Mouse (Mus musculus) lung, embryonic 15.5 days (tissue): ENCODE results near the gene Gtpbp8. TPM values are rescaled to one million over a fixed set of nuclear protein-coding genes. Genes with fewer than 3 reads are reported as not detected.

Experiments
- ATAC-seq: fragments of 200-750 bp; cut with Nextera tagmentation; 2 replicates; pipeline ENCODE4 v1.8.0; 2017; ENCODE audit warnings: moderate number of reproducible peaks, borderline replicate concordance; ENCODE audit not compliant: low FRiP score, low TSS enrichment; ENCODE audit errors: extremely low read depth
- H3K27ac ChIP-seq: fragments of 300-500 bp; sonication (generic); 2 replicates; pipeline ENCODE4 v1.5.1; 2015; ENCODE audit warnings: moderate library complexity, mild to moderate bottlenecking, inconsistent platforms
- H3K27me3 ChIP-seq: fragments of 300-500 bp; sonication (generic); 2 replicates; pipeline ENCODE4 v1.6.1; 2015; ENCODE audit warnings: inconsistent platforms
- H3K36me3 ChIP-seq: fragments of 300-500 bp; sonication (generic); 2 replicates; pipeline ENCODE4 v1.6.1; 2015; ENCODE audit warnings: inconsistent platforms
- H3K4me1 ChIP-seq: fragments of 300-500 bp; sonication (generic); 2 replicates; pipeline ENCODE4 v1.6.1; 2015; ENCODE audit warnings: inconsistent platforms
- H3K4me2 ChIP-seq: fragments of 300-500 bp; sonication (generic); 2 replicates; pipeline ENCODE4 v1.6.1; 2015; ENCODE audit warnings: inconsistent platforms, mild to moderate bottlenecking, moderate library complexity
- H3K4me3 ChIP-seq: fragments of 300-500 bp; sonication (generic); 2 replicates; pipeline ENCODE4 v1.5.1; 2015; ENCODE audit warnings: mild to moderate bottlenecking, inconsistent platforms
- H3K9ac ChIP-seq: fragments of 300-500 bp; sonication (generic); 2 replicates; pipeline ENCODE4 v1.6.1; 2015; ENCODE audit warnings: inconsistent platforms
- H3K9me3 ChIP-seq: fragments of 300-500 bp; sonication (generic); 2 replicates; pipeline ENCODE4 v1.6.1; 2016; ENCODE audit warnings: inconsistent platforms
- WGBS: fragments of 180-500 bp; shearing (Covaris S2); methylation state at CpG from one replicate; pipeline ENCODE4 v1.1.7; 2015; 5-methylcytosine and 5-hydroxymethylcytosine counted together
- polyA plus RNA-seq: library from polyadenylated mRNA; unstranded; fragments of >200 nt; fragmentation: Nextera tagmentation; extraction: Ambion mirVana; gene quantifications from 2 replicates; pipeline ENCODE4 v1.2.1, GENCODE M21; 2015

The Gtpbp8 gene
- polyA plus RNA-seq, 1 experiment from 2014 or later = 31.3 TPM

DNA sequence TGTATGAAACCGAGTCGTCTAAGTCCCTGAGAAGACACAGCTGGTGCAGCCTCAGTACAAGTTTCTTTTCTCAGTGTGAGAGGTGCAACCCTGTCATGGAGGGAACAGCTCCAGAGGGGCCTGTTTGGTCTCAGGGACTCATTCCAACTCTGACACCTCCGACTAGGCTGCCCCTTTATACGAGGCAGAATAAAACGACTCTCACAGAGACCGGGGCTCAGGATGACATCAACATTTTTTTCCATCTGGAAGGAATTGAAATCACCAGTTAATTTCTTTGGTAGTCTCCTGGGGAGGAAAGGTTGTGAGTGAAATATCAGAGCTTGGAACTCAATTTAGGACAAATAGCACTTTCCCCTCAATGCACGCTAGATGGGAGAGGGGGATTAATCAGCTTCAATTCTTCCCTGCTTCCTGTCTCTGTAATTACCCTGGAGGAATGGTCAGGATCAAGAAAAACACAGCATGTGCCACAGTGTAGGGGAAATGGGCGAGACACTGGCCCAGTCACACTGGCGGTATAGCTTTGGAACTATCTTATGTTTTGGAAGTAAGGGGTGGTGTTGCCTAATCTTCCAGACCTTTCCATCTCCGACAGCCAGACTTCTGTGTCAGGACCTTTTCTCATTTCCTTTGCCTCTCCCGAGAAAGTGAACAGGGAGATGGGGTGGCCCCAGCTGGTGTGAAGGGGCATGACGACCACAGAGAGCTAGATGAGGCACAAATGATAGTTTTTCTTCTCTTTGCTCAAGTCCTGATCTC is 50.1 kb downstream of the Gtpbp8 start:
- WGBS = 27% methylated on average over 12 of the region's 12 CpGs
- no peak overlapping the region; the same call in 1 of the 2 replicates for H3K4me2 ChIP-seq
- H3K36me3 ChIP-seq = no peaks in the 10 kb centered on the region
- H3K9ac ChIP-seq = no peak overlapping the region
- H3K27me3 ChIP-seq = no peaks in the 10 kb centered on the region
- peak; percentile 96 for ATAC-seq
- no peaks in the 10 kb centered on the region for H3K9me3 ChIP-seq
- no peak overlapping the region for H3K4me3 ChIP-seq
- peak overlapping the region; percentile 91 for H3K27ac ChIP-seq
- peaks cover 26% of the 10 kb centered on the region for H3K4me1 ChIP-seq

DNA sequence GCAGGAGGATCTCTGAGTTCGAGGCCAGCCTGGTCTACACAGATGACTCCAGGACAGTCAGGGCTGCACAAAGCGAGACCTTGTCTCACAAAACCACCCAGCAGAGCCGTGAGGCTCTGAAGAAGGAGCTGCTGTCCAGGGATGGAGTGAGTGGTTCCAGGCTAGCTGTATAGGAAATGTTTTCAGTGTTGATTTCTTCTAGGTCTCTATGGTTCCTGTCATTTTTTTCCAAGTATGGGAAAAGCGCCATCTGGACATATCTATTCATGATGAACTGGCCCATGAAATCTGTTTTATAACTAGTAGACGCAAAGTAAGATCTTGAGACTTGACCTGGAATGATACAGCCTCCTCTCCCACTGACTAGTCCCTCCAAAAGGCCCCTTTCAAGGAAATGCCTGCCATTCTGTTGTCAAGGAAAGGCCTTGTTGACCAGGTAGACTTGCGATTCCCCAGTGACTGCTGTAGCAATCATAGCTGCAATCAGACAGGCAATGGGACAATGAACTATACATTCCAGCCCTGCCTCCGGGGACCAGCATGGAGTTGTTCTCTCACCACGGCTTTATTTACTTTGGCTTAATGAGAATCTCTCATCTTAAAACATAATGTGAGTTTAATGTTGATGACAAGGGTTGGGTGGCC is 50.8 kb downstream of the Gtpbp8 start:
- Histone ChIP-seq H3K4me2 (no peak overlapping the region), H3K4me1 (peaks cover 27% of the 10 kb centered on the region), H3K27me3 (no peaks in the 10 kb centered on the region), H3K4me3 (no peak overlapping the region), H3K27ac (peak overlapping the region; percentile 91), H3K9ac (no peak overlapping the region), H3K36me3 (no peaks in the 10 kb centered on the region), H3K9me3 (no peaks in the 10 kb centered on the region)
- ATAC-seq = peak; percentile 47
- 40% methylated on average over 8 of the region's 8 CpGs for WGBS

DNA sequence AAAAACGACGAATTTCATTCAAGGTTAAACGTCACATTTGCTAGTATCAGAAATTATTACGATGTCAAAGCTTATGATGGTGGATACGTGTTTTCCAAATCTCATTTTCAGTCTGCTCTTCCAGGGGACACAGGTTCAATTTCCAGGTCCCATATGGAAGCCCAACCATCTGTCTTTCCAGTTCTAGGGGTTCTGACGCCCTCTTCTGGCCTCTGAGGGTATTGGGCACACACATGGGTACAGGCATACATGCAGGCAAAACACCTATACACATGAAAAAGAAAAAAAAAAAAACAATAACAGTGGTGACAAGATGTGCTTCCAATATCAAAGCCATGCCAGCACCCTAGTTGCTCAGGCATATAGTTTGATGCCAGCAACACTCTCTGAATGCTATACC is 52.5 kb downstream of the Gtpbp8 start:
- H3K27ac ChIP-seq = no peak overlapping the region
- H3K4me1 ChIP-seq = peaks cover 29% of the 10 kb centered on the region
- H3K9me3 ChIP-seq = no peaks in the 10 kb centered on the region
- no peak for ATAC-seq
- no peak overlapping the region for H3K9ac ChIP-seq
- no peak overlapping the region for H3K4me2 ChIP-seq
- no peak overlapping the region for H3K4me3 ChIP-seq
- H3K27me3 ChIP-seq = no peaks in the 10 kb centered on the region
- H3K36me3 ChIP-seq = no peaks in the 10 kb centered on the region
- 66% methylated on average over 6 of the region's 6 CpGs for WGBS

DNA sequence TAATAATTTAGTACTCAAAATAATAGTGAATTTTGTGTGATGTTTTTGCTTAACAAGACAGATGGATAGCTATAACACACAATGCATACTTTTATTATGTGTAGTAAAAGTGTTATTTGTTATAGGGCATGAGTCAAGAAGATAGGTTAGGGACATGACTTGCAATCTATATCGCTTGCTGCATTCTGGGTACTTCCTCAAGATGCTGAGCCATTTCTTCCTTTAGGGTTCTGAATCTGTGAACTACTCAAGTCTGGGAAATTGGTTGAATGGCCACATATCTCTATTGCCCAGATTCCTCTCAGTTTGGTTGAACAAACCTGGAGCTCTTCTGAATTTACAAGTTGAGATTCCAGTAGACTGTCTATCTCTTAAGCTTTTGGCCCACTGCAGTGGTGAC is 53.6 kb downstream of the Gtpbp8 start:
- no peaks in the 10 kb centered on the region for H3K36me3 ChIP-seq
- WGBS = 84% methylated on average over 1 of the region's 1 CpGs
- no peaks in the 10 kb centered on the region for H3K27me3 ChIP-seq
- no peak for ATAC-seq
- H3K27ac ChIP-seq = peak overlapping the region; percentile 73; the same call in 1 of the 2 replicates
- no peaks in the 10 kb centered on the region for H3K9me3 ChIP-seq
- H3K4me1 ChIP-seq = peaks cover 35% of the 10 kb centered on the region
- no peak overlapping the region for H3K4me3 ChIP-seq
- H3K9ac ChIP-seq = no peak overlapping the region
- H3K4me2 ChIP-seq = no peak overlapping the region

DNA sequence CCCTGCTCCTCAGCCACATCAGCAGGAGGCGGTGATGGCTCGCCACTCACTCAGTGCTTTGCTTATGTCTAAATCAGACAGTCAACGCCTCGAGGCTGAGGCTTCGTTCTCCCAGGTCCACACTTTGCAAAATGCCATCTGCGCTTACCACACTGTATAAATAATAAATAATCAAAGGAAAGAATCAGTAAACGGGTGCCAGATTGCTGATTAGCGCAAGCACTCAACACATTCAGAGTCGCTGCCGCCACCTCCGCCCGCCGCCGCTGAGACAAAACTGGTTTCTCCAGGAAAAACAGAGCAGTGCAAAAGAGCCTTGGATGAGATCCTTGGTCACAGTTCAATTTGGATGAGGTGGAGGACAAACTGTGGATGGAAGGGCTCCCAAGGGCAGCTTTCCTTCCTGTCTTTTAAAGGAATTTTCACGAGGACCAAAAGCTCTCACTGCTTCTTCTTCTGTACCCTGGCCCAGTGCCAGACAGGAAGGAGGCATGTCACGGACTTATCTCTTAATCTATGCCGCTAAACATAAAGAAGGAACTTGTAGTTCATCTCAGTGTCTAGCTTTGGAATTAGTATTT is 54.5 kb downstream of the Gtpbp8 start:
- Histone ChIP-seq H3K36me3 (no peaks in the 10 kb centered on the region), H3K9me3 (no peaks in the 10 kb centered on the region), H3K27me3 (no peaks in the 10 kb centered on the region), H3K9ac (no peak overlapping the region), H3K4me2 (peak overlapping the region; percentile 42), H3K4me3 (peak overlapping the region; percentile 1; the same call in 1 of the 2 replicates), H3K27ac (peak overlapping the region; percentile 73), H3K4me1 (peaks cover 32% of the 10 kb centered on the region)
- WGBS = 21% methylated on average over 17 of the region's 17 CpGs
- no peak for ATAC-seq

DNA sequence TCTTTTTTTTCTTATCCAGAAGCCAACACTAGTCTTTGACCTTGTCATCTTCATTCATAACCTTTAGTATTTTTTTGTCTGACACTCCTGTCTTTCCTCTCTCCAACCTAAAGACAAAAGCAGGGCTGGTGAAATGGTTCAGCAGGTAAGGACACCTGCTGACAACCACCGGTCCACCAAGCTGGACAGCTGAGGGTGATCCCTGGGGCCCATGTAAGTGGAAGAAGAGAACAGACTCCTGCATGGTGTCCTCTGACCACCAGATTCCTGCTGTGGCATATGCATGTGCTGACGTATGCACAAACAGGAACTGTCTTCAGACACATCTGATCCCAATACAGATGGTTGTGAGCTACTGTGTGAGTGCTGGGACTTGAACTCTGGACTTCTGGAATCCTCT is 55.1 kb downstream of the Gtpbp8 start:
- H3K4me3 ChIP-seq = no peak overlapping the region
- H3K27ac ChIP-seq = peak overlapping the region; percentile 73
- H3K9ac ChIP-seq = no peak overlapping the region
- peak overlapping the region; percentile 42; the same call in 1 of the 2 replicates for H3K4me2 ChIP-seq
- no peaks in the 10 kb centered on the region for H3K9me3 ChIP-seq
- H3K4me1 ChIP-seq = peaks cover 32% of the 10 kb centered on the region
- no peaks in the 10 kb centered on the region for H3K36me3 ChIP-seq
- H3K27me3 ChIP-seq = no peaks in the 10 kb centered on the region
- WGBS = 65% methylated on average over 2 of the region's 2 CpGs
- ATAC-seq = no peak

DNA sequence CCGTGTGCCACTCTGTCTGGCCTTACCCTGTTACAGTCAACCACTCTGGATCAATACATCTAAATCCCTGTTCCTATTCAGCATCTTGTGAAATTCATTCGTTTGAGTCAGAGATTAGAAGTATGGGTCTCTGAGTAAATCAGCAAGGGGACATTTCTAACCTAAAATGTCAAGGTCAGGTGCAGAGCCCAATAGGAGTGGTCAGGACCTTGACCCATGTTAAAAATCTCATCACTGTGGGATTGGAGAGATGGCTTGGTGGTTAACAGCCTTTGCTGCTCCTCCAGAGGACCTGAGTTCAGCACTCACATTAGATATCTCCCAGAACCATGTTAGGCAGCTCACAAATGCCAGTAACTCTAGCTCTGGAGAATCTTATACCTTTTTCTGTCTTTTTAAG is 55.7 kb downstream of the Gtpbp8 start:
- no peak overlapping the region for H3K27ac ChIP-seq
- H3K4me2 ChIP-seq = no peak overlapping the region
- H3K4me1 ChIP-seq = peaks cover 32% of the 10 kb centered on the region
- H3K9me3 ChIP-seq = no peaks in the 10 kb centered on the region
- WGBS = 71% methylated on average over 2 of the region's 2 CpGs
- H3K36me3 ChIP-seq = no peaks in the 10 kb centered on the region
- no peaks in the 10 kb centered on the region for H3K27me3 ChIP-seq
- H3K9ac ChIP-seq = no peak overlapping the region
- no peak for ATAC-seq
- no peak overlapping the region for H3K4me3 ChIP-seq

DNA sequence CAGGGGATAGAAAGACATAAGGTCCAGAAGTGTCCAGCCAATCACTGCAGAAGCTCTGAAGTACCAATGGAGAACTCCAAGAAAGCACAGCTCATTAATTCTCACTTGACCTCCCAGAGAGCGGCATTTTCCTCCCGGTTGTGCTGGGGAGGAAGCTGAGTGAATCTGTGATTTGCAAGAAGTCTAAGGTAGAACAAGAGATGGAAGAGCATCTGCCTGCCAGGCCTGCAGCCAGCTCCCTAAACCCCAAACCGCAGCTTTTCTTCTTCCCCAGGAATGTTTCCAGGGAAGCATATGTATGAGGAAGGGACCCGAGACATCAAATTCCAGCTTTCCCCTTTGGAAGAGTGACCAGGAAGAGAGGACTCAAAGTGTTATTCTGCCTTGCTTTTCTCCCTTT is 57.7 kb downstream of the Gtpbp8 start:
- no peaks in the 10 kb centered on the region for H3K9me3 ChIP-seq
- H3K27me3 ChIP-seq = no peaks in the 10 kb centered on the region
- H3K36me3 ChIP-seq = no peaks in the 10 kb centered on the region
- H3K4me1 ChIP-seq = peaks cover 32% of the 10 kb centered on the region
- no peak for ATAC-seq
- WGBS = 11% methylated on average over 4 of the region's 4 CpGs
- H3K4me3 ChIP-seq = no peak overlapping the region
- peak overlapping the region; percentile 59; the same call in 1 of the 2 replicates for H3K27ac ChIP-seq
- peak overlapping the region; percentile 26; the same call in 1 of the 2 replicates for H3K4me2 ChIP-seq
- H3K9ac ChIP-seq = no peak overlapping the region

DNA sequence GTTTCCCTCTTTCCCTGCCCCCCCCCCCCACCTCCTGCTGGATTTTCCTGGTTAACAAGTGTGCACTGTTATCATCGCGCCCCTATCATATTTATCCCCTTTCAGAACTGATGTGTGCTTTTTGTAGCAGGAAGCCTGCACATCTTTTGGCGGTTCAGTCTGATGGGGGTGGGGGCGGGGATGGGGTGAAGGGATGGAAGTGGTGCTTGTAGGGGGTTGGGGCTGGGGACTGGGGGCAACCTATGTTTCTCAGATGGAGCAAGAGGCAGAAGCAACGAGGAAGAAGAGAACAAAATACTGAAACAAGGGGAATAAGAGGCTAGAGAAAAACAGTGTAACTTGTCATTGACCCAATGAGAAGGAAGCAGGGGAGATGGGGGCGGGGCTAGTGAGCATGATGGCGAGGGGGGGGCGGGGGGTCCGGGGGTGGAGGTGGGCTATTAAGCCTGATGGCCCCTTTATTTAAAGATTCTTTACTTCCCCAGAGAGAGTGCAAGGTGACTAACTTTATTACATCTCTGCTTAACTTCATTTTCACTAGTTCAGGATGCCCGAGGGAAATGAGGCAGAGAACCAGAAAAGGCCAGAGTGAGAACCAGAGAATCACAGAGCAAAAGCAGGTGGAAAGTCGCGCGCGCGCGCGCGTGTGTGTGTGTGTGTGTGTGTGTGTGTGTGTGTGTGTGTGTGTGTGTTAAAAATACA is 58.3 kb downstream of the Gtpbp8 start:
- ATAC-seq = no peak
- peak overlapping the region; percentile 26 for H3K4me2 ChIP-seq
- H3K4me1 ChIP-seq = peaks cover 32% of the 10 kb centered on the region
- H3K27ac ChIP-seq = no peak overlapping the region
- 8% methylated on average over 18 of the region's 18 CpGs for WGBS
- no peaks in the 10 kb centered on the region for H3K9me3 ChIP-seq
- H3K9ac ChIP-seq = no peak overlapping the region
- no peak overlapping the region for H3K4me3 ChIP-seq
- H3K27me3 ChIP-seq = no peaks in the 10 kb centered on the region
- H3K36me3 ChIP-seq = no peaks in the 10 kb centered on the region

DNA sequence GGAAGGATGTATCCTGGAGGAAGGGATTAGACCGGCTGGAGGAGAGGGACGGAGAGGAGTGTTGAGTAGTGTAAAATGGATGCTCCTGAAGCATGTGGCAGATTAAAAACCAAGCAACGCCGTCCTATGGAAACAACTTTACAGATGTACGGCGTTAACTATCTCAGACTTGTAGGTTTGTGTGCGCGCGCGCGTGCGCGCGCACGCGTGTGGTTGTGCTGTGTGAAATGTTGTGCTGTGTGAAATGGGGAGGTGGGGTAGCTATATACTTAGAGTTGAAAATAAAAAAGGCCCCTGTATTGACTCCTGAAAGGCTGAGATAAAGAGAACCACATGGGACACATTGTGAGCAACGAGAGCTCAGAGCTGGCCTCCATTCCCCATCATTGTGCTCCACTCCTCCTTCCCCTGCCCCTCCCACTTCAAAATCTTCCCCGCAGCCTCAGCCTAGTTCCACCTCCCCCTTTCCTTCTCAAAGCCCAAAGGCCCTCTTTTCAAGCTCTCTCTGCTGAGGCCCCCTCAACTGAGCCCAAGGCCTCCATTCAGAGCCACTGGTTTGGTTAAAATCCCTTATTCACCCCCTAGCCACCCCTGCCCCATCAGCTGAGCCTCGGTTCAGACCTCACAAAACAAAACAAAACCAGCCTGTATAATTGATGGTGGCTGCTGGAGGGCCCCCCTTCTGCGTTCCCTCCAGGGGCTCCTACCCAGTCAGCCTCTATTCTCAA is 59.0 kb downstream of the Gtpbp8 start:
- ATAC-seq = no peak
- no peaks in the 10 kb centered on the region for H3K9me3 ChIP-seq
- peaks cover 31% of the 10 kb centered on the region for H3K4me1 ChIP-seq
- WGBS = 64% methylated on average over 20 of the region's 20 CpGs
- peak overlapping the region; percentile 26 for H3K4me2 ChIP-seq
- no peak overlapping the region for H3K27ac ChIP-seq
- H3K4me3 ChIP-seq = no peak overlapping the region
- H3K9ac ChIP-seq = no peak overlapping the region
- H3K27me3 ChIP-seq = no peaks in the 10 kb centered on the region
- H3K36me3 ChIP-seq = no peaks in the 10 kb centered on the region
